Mouse (Mus musculus) frontal cortex, postnatal 36 days (tissue): Measurements from ENCODE around the gene Edem2.
"Not testable (repeated sequence)": the region's sequence is repeated elsewhere in the genome, so short reads cannot be mapped to it uniquely, and the experiment has no call there.

Experiments used
- DNase-seq, 2 experiments: peaks; one replicate each; pipeline ENCODE4 v3.0.0; 2022; ENCODE audit warnings: low spot score in 2 of 2

The Edem2 gene

GRCm38 (mm10) chr2:155735766-155736165 is 6.5 kb upstream of the Edem2 start, which contains the start of gene Gm17581:
Gm17581 (minus strand) TSS chr2:155735866.
- DNase-seq, result not testable (repeated sequence)

GRCm38 (mm10) chr2:155735080-155735479 is 5.8 kb upstream of the Edem2 start:
- DNase-seq, result no peak

GRCm38 (mm10) chr2:155728742-155729141 is 533 bp downstream of the Edem2 start:
- no peak for DNase-seq

GRCm38 (mm10) chr2:155727764-155728395 is 1.4 kb downstream of the Edem2 start:
- DNase-seq, result no peak

DNA sequence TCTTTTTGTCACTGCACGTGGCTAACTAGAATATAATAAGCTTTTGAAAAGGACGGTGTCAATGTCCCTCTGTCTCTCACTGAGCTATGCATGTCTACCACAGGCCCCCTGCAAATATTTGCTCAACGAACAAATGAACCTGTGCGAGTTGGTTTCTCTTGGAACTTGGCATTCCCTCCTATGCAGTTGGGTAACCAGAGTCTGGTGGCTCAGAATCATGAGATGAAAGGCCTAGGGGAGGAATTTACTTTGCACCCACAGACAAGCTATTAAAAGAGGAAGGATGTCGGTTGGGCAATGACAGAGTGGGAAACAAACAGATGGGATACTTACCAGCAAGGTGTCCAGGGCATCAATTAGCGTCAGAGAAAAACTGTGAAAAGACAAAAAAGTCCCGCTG is 3.0 kb downstream of the Edem2 start:
- no peak for DNase-seq

DNA sequence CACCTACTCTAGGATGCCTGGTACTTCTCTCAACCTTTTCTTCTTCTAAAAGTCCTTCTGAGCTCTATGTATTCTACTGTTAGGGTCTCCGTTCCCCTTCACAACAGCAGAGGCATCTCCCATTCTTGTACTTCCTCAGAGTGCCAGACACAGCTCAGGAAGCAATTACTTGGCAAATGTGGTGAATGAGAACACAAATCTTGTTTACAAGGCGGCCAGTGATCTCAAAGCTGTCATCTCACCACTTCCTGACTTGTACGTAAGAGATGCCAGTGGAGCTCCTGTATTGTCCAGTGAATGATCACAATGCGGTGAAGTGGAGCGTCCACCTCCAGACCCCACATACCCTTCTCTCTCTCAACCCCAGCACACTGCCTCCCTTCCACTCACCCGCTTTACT is 4.7 kb downstream of the Edem2 start:
- no peak for DNase-seq

DNA sequence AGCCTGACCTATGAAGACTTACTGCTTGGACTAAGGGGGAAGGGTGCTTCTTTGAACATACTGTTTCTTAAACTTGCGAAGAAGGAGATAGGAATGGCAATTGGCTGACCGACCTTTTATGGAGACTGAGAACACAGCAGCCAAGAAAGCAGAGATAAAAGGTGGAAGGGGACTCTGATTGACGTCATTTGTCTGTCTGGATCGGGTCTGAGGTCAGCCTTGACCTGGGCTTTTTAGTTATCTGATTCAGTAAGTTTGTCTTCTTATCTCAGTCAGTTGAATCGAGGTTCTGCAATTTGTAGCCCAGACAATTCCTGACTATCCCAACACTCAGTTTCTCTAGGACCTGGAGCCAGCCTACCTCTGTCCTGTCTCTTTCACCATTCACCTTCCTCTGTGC is 5.2 kb downstream of the Edem2 start:
- no peak for DNase-seq

DNA sequence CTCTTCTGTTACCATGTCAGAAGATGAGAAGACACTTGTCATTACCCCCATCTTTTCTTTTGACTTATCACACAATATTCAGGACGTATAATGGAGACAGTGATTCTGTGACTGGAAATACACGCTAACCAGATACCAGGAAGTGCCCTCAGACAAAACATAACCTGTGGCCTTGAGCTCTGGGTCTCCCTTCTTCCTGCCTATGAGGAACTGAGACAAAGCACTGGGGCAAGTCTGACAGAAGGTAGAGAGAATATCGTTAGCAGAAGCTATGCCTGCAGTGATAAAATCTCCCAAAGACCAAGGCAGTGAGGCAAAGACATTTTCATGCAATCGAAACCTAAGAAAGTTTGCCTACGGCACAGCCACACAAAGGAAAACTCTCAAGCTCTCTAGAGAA is 8.7 kb downstream of the Edem2 start:
- DNase-seq, result no peak

GRCm38 (mm10) chr2:155717082-155717990 is 11.9 kb downstream of the Edem2 start:
- DNase-seq, result no peak

DNA sequence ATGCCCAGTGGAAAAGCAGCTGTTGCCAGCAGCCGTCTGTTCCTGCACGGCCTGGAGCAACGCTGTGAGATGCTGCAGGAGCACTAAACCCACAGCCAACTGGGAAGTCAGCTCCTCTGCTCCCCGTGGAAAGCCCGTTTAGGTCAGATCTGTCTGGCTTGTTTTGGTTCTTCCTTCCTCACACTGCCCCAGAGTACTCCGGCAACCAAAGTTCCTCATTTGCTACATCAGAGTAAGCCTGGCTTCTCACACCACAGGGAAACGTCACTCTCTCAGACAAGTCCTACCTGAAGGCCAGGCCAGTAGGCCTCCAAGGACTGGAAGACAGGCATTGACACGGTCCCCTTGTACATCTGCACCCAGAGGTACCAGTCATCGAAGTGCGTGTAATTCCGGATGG is 18.7 kb downstream of the Edem2 start:
- no peak for DNase-seq

DNA sequence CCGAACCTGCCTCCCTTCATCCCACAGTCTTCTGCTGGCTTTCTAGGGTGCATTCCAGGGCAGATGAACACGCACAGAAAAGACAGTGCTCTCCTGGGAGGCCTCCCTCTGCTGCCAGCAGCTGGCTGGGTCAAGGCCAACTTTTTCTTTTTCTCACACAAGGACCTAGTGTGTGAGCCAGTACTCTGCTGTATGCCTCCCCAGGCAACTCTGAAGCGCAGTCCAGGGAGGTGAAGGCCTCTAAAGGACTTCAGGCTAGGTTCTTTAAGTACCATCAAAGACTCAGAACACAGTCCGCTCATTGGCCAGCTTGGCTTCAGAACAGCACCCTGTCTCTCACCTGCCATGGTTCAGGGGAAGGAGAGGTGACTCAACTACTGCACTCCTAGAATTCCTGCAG is 22.0 kb downstream of the Edem2 start:
- DNase-seq, result peak; percentile 30 to 38

DNA sequence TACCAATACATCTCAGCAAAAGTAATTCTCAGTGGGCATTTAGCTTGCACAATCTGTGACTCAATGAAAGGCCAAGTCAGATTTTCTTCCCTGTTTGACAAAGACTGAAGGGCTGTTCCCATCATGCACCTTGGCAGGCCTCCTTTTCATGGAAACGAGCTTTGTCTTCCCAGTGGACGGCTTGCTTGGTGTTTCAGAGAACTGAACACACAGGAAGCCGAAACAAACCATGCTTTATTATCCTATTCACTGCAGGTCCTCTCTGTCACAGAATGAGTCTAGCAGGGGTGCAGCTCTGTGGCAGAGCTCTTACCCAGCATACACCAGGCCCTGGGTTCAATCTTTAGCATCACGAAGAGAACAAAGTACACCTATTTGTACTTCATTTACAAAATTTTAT is 25.6 kb downstream of the Edem2 start:
- no peak for DNase-seq

DNA sequence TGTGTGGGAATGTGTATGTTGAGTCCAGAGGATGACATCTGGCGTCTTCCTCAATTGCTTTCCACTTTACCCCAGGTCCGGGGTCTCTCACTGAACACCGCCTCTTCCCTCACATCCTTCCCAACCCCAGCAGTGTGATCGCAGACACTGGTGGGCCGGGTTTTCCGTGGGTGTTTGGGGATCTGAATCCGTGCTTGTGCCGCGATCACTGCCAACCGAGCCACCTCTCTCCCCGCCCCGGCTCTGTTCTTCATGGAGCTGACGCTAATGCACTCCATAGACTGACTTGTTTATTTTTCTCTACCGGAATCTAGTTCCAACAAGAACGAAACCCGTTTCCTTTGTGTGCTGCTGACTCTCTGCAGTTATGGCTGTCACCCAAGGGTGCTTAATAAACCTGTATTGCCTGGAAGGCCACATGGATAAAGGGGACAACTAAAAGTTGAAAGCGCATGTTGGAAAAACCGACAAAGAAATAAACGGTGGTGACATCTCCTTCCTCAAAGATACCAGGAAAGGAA is 27.8 kb downstream of the Edem2 start:
- no peak for DNase-seq

- not testable (repeated sequence) for DNase-seq
These were observed 30.8 kb downstream of the Edem2 start for GRCm38 (mm10) chr2:155698443-155698842.

- DNase-seq, result no peak
These were observed 32.4 kb downstream of the Edem2 start for GRCm38 (mm10) chr2:155696851-155697250.

DNA sequence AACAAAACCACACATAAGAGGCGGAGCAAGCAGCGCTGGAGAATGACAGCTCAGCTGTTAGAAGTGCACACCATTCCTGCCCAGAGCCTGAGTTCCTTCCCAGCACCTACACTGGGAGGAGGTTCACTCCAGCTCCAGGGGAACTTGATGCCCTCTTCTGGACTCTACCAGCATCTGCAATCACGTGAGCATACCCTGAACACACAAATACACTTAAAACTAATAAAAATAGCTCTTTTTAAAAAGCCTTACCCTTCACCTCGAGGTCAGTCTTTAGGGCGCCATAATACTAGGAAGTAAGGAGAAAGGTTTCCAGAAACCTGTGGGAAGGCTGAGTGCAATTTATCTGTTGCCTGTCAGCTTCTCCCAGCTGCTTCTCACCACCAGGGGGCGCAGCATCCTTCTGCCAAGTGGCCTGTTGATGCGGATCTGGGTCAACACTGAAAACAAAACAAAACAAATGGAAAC is 33.1 kb downstream of the Edem2 start:
- DNase-seq, result peak; percentile 76 to 78

- DNase-seq, result no peak
These were observed 34.0 kb downstream of the Edem2 start for GRCm38 (mm10) chr2:155695316-155695715.

DNA sequence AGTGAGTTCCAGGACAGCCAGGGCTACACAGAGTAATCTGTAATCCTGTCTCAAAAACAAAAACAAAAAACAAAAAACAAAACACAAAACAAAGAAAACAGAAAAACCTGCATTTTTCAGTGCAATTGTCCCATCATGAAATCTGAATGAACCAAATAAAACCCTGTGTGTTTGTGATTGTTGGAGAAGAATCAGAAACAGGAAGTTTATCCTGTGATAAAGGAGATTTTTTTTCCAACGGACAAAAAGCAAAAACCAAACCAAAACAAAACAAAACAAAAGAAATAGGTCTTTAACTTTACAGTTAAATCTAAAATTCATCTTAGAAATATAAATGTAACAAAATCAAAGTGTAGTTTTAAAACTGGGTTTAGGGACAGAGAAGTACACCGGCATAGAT is 34.7 kb downstream of the Edem2 start:
- DNase-seq, result no peak

GRCm38 (mm10) chr2:155693136-155693535 is 36.1 kb downstream of the Edem2 start:
- DNase-seq, result no peak

DNA sequence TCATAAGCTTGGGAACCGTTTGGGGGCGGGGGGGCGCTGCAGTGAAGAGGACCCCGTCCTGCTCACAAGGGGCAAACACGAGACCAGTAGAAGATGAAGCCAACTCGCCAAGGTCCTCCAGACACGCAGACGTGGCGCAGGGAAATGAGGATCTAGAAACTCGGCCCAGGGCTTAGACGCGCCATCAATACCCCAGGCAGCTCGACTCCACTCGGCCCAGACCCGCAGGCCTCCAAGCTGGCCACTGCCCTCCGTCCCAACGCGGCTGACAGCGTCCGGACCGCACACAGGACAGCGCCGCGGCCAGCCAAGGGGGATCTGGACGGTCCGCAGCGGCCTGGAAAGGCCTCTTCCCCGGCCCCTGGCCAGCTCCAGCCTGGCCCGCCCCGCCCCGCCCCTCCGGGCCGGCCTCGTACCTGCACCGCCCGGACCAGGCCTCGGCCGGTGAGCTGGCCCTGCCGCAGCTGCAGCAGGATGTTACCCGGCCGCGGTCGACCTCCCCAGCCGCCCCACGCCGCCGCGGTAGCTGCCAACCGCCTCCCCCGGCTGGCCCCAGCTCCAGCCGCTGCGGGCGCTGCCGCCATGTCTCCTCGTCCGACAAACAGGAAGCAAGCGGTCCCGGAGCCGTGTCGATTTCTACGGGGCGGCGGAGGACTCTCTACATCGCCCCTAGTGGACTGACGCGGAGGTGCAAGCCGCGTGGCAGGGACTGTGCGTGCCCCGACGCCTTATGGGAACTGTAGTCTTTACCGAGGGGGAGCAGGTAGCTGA is 37.4 kb downstream of the Edem2 start, which contains the start of gene Trpc4ap:
Gene Trpc4ap, minus strand, starts transcription at position 662 of the 771 bp plus-strand sequence.
- DNase-seq, result peak; percentile 98 to 99

- DNase-seq, result no peak
These were observed 37.9 kb downstream of the Edem2 start for GRCm38 (mm10) chr2:155691336-155691722.

DNA sequence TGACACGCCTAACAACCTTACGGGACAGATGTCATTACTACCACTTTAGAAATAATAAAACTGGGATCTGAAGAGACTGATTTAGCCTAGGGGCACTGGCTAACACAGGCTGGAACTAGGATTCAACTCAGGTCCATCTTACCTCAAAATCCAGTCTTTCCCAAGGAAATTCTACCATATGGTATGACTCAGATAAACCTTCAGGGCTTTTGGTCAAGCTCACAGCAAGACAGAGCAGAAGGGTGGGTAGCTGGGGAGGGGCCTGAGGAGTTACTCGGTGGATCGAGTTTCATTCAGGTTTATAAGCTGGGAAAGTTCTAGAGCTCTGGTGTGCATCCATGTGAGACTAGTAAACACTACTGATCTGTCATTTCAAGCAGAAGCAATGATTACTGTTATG is 40.1 kb downstream of the Edem2 start:
- no peak for DNase-seq
